Mouse (Mus musculus) lung, postnatal 0 days (tissue): ENCODE data around the gene Srgap2.

ENCODE experiments used
- CTCF ChIP-seq: IDR thresholded peaks from 2 replicates; pipeline ENCODE4 v1.5.1; 2016; ENCODE audit warnings: antibody characterized with exemption, mild to moderate bottlenecking
- EP300 ChIP-seq: IDR thresholded peaks from 2 replicates; pipeline ENCODE4 v1.6.1; 2016; ENCODE audit warnings: antibody characterized with exemption, mild to moderate bottlenecking, control low read depth

DNA sequence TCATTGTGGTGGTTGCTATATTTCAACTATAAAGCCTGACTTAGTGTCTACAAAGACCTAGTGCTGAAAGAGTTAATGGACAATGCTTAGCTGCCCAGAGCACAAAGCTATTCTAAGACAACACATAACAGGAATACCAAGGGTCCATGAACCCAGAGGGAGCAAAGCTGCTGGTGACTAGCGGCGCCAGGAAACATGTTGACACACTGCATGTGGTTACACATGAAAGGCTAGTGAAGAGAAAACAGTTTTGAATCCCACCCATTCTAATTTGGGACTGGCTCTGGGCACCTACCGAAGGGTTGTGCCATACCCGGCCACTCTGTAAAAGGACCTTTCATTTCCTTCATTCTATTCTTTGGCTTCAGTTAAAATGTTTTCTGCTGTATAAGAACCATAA is 106.5 kb downstream of the Srgap2 start:
- TF ChIP-seq CTCF = no peak
- no peak for TF ChIP-seq EP300
